Mouse (Mus musculus) embryonic facial prominence, embryonic 11.5 days (tissue): ENCODE data around the gene Scnm1. TPM values are rescaled to one million over a fixed set of nuclear protein-coding genes. Genes with fewer than 3 reads are reported as not detected.
"Not testable (repeated sequence)": the region's sequence is repeated elsewhere in the genome, so short reads cannot be mapped to it uniquely, and the experiment has no call there.

ENCODE experiments used
- ATAC-seq: fragments of 200-750 bp; cut with Nextera tagmentation; replicated peaks from 2 replicates; pipeline ENCODE4 v1.8.0; 2017; ENCODE audit warnings: low read depth; ENCODE audit not compliant: insufficient number of reproducible peaks, low FRiP score, low TSS enrichment
- DNase-seq: peaks from one replicate; pipeline ENCODE4 v3.0.0-alpha.2; 2015; ENCODE audit warnings: low spot score
- H3K27ac ChIP-seq: fragments of 300-500 bp; sonication (generic); replicated peaks from 2 replicates; pipeline ENCODE4 v1.5.1; 2014; ENCODE audit warnings: mild to moderate bottlenecking, low read depth, low read length, control low read depth
- H3K27me3 ChIP-seq: fragments of 300-500 bp; sonication (generic); 2 replicates; pipeline ENCODE4 v1.6.1; 2014; ENCODE audit warnings: mild to moderate bottlenecking, low read length, moderate library complexity, mixed read lengths; ENCODE audit not compliant: control insufficient read depth, insufficient read depth
- H3K36me3 ChIP-seq: fragments of 300-500 bp; sonication (generic); replicated peaks from 2 replicates; pipeline ENCODE4 v1.6.1; 2014; ENCODE audit warnings: low read depth, mild to moderate bottlenecking, low read length, moderate library complexity, mixed read lengths; ENCODE audit not compliant: control insufficient read depth, insufficient read depth
- H3K4me1 ChIP-seq: fragments of 300-500 bp; sonication (generic); 2 replicates; pipeline ENCODE4 v1.6.1; 2014; ENCODE audit warnings: low read length, mixed read lengths; ENCODE audit not compliant: control insufficient read depth, insufficient read depth
- H3K4me2 ChIP-seq: fragments of 300-500 bp; sonication (generic); 2 replicates; pipeline ENCODE4 v1.6.1; 2014; ENCODE audit warnings: low read depth, mild to moderate bottlenecking, control low read depth, low read length, moderate library complexity
- H3K4me3 ChIP-seq: fragments of 300-500 bp; sonication (generic); 2 replicates; pipeline ENCODE4 v1.5.1; 2014; ENCODE audit warnings: low read depth, low read length, control low read depth
- H3K9ac ChIP-seq: fragments of 300-500 bp; sonication (generic); replicated peaks from 2 replicates; pipeline ENCODE4 v1.6.1; 2014; ENCODE audit warnings: mild to moderate bottlenecking, control low read depth, low read length
- H3K9me3 ChIP-seq: fragments of 300-500 bp; sonication (generic); replicated peaks from 2 replicates; pipeline ENCODE4 v1.6.1; 2016; ENCODE audit warnings: mild to moderate bottlenecking, low read length, inconsistent platforms, mixed read lengths; ENCODE audit not compliant: control insufficient read depth
- WGBS: fragments of 180-500 bp; shearing (Covaris S2); extraction: QIAGEN DNeasy Blood & Tissue Kit; methylation state at CpG from one replicate; pipeline ENCODE4 v1.1.7; 2014; 5-methylcytosine and 5-hydroxymethylcytosine counted together
- polyA plus RNA-seq: library from polyadenylated mRNA; unstranded; fragments of >200 nt; fragmentation: Nextera tagmentation; extraction: Ambion mirVana; gene quantifications from 2 replicates; pipeline ENCODE4 v1.2.1, GENCODE M21; 2014

The Scnm1 gene
- polyA plus RNA-seq, 1 experiment from 2014 or later, result 71.8 TPM

- DNase-seq (no peak), ATAC-seq (no peak)
- peak overlapping the region; percentile 39 for H3K4me2 ChIP-seq
- WGBS, result 38% methylated on average over 6 of the region's 6 CpGs
- H3K4me1 ChIP-seq, result peaks cover 3% of the 10 kb centered on the region; the same call in 1 of the 2 replicates
- 0 out of 2 replicates have a peak overlapping the region, but pooled peaks have one; percentile 9 for H3K9ac ChIP-seq
- no peaks in the 10 kb centered on the region for H3K9me3 ChIP-seq
- no peak overlapping the region for H3K27ac ChIP-seq
- H3K27me3 ChIP-seq, result no peaks in the 10 kb centered on the region
- no peaks in the 10 kb centered on the region for H3K36me3 ChIP-seq
- peak overlapping the region; percentile 17 for H3K4me3 ChIP-seq
These were observed 1.2 kb upstream of the Scnm1 start for GRCm38 (mm10) chr3:95135023-95135422.

- not testable (repeated sequence) for H3K27ac ChIP-seq, H3K9ac ChIP-seq, H3K4me3 ChIP-seq, H3K4me1 ChIP-seq, H3K27me3 ChIP-seq, H3K9me3 ChIP-seq, DNase-seq, H3K36me3 ChIP-seq, H3K4me2 ChIP-seq
- no CpG with 5 or more reads among the region's 12 CpGs for WGBS
- ATAC-seq, result peak; percentile 26
These were observed 322 bp upstream of the Scnm1 start for GRCm38 (mm10) chr3:95134133-95134532.

GRCm38 (mm10) chr3:95133176-95133575 lies 635 bp downstream of the Scnm1 start:
- Histone ChIP-seq H3K9ac (peak overlapping the region; percentile 79), H3K36me3 (no peaks in the 10 kb centered on the region), H3K4me2 (peak overlapping the region; percentile 83), H3K4me1 (peaks cover 3% of the 10 kb centered on the region; the same call in 1 of the 2 replicates), H3K27me3 (no peaks in the 10 kb centered on the region), H3K4me3 (peak overlapping the region; percentile 46), H3K9me3 (no peaks in the 10 kb centered on the region), H3K27ac (no peak overlapping the region; the same call in 1 of the 2 replicates)
- WGBS, result 59% methylated on average over 11 of the region's 11 CpGs
- DNase-seq (no peak), ATAC-seq (no peak)

GRCm38 (mm10) chr3:95132389-95132788 lies 1.4 kb downstream of the Scnm1 start:
- not testable (repeated sequence) for H3K9me3 ChIP-seq, DNase-seq, H3K4me3 ChIP-seq, H3K36me3 ChIP-seq, H3K27ac ChIP-seq, ATAC-seq, H3K9ac ChIP-seq, H3K4me1 ChIP-seq, H3K27me3 ChIP-seq, H3K4me2 ChIP-seq
- WGBS, result 85% methylated on average over 2 of the region's 2 CpGs

- Histone ChIP-seq H3K9me3 (no peaks in the 10 kb centered on the region), H3K4me1 (peaks cover 2% of the 10 kb centered on the region; the same call in 1 of the 2 replicates), H3K4me3 (no peak overlapping the region), H3K4me2 (no peak overlapping the region), H3K27ac (no peak overlapping the region), H3K9ac (no peak overlapping the region), H3K27me3 (no peaks in the 10 kb centered on the region), H3K36me3 (no peaks in the 10 kb centered on the region)
- 90% methylated on average over 5 of the region's 5 CpGs for WGBS
- no peak for ATAC-seq
- DNase-seq, result no peak
These were observed 3.7 kb downstream of the Scnm1 start for GRCm38 (mm10) chr3:95130081-95130480.

GRCm38 (mm10) chr3:95129226-95129651 lies 4.6 kb downstream of the Scnm1 start:
- no peak overlapping the region for H3K4me3 ChIP-seq
- no peak overlapping the region for H3K9ac ChIP-seq
- no peak for ATAC-seq
- H3K27ac ChIP-seq, result no peak overlapping the region
- no peak for DNase-seq
- no peaks in the 10 kb centered on the region for H3K9me3 ChIP-seq
- H3K4me1 ChIP-seq, result no peaks in the 10 kb centered on the region
- 63% methylated on average over 6 of the region's 6 CpGs for WGBS
- no peaks in the 10 kb centered on the region for H3K27me3 ChIP-seq
- no peak overlapping the region for H3K4me2 ChIP-seq
- no peaks in the 10 kb centered on the region for H3K36me3 ChIP-seq

GRCm38 (mm10) chr3:95124972-95125371 lies 8.8 kb downstream of the Scnm1 start:
- no peak overlapping the region; the same call in 1 of the 2 replicates for H3K9ac ChIP-seq
- 59% methylated on average over 5 of the region's 5 CpGs for WGBS
- no peak overlapping the region for H3K27ac ChIP-seq
- H3K27me3 ChIP-seq, result no peaks in the 10 kb centered on the region
- H3K4me1 ChIP-seq, result no peaks in the 10 kb centered on the region
- H3K4me2 ChIP-seq, result no peak overlapping the region
- DNase-seq (no peak), ATAC-seq (no peak)
- no peaks in the 10 kb centered on the region for H3K9me3 ChIP-seq
- H3K4me3 ChIP-seq, result no peak overlapping the region
- no peaks in the 10 kb centered on the region; the same call in none of the 2 replicates for H3K36me3 ChIP-seq

GRCm38 (mm10) chr3:95124246-95124645 lies 9.6 kb downstream of the Scnm1 start, which contains the start of gene Tmod4:
TSS of gene Tmod4 (plus strand) at chr3:95124476.
- ATAC-seq (0 out of 2 replicates have a peak, but pooled peaks have one; percentile 38), DNase-seq (peak; percentile 46)
- H3K4me2 ChIP-seq, result no peak within 1 kb of the TSS
- H3K4me3 ChIP-seq, result no peak within 1 kb of the TSS
- no peaks in the 10 kb centered on the region for H3K27me3 ChIP-seq
- H3K36me3 ChIP-seq, result peaks cover 6% of the 10 kb centered on the region
- no peaks in the 10 kb centered on the region for H3K9me3 ChIP-seq
- WGBS, result 63% methylated on average over 6 of the region's 6 CpGs
- no peak within 1 kb of the TSS for H3K27ac ChIP-seq
- no peak within 1 kb of the TSS; the same call in 1 of the 2 replicates for H3K9ac ChIP-seq
- H3K4me1 ChIP-seq, result no peaks in the 10 kb centered on the region
